Mouse (Mus musculus) embryo, embryonic 11.5 days (tissue): ENCODE data around the gene Gm28048.

Experiments used
- DNase-seq: peaks from one replicate; pipeline ENCODE4 v3.0.0-alpha.2; 2012; ENCODE audit warnings: low read depth, low spot score

Gene Gm28048

GRCm38 (mm10) chr11:22891876-22892275 lies 90.0 kb downstream of the Gm28048 start:
- no peak for DNase-seq

GRCm38 (mm10) chr11:22891242-22891641 lies 90.6 kb downstream of the Gm28048 start:
- DNase-seq: no peak

- DNase-seq: no peak
Measured at GRCm38 (mm10) chr11:22889224-22889623, 92.7 kb downstream of the Gm28048 start.

GRCm38 (mm10) chr11:22886991-22887390 lies 94.9 kb downstream of the Gm28048 start:
- DNase-seq: no peak

- DNase-seq: no peak
Measured at GRCm38 (mm10) chr11:22885350-22885749, 96.5 kb downstream of the Gm28048 start.

GRCm38 (mm10) chr11:22883676-22884075 lies 98.2 kb downstream of the Gm28048 start:
- DNase-seq: no peak

GRCm38 (mm10) chr11:22882926-22883325 lies 99.0 kb downstream of the Gm28048 start:
- no peak for DNase-seq

GRCm38 (mm10) chr11:22880383-22881172 lies 101.3 kb downstream of the Gm28048 start:
- DNase-seq: no peak

GRCm38 (mm10) chr11:22879645-22880044 lies 102.2 kb downstream of the Gm28048 start:
- no peak for DNase-seq

GRCm38 (mm10) chr11:22876680-22877330 lies 105.1 kb downstream of the Gm28048 start:
- DNase-seq: no peak

GRCm38 (mm10) chr11:22875279-22875678 lies 106.6 kb downstream of the Gm28048 start:
- DNase-seq: no peak

- no peak for DNase-seq
Measured at GRCm38 (mm10) chr11:22874747-22875146, 107.1 kb downstream of the Gm28048 start.

GRCm38 (mm10) chr11:22873383-22873782 lies 108.5 kb downstream of the Gm28048 start:
- DNase-seq: no peak

GRCm38 (mm10) chr11:22872307-22872680 lies 109.6 kb downstream of the Gm28048 start:
- no peak for DNase-seq

- no peak for DNase-seq
Measured at GRCm38 (mm10) chr11:22871628-22872306, 110.1 kb downstream of the Gm28048 start.

- DNase-seq: no peak
Measured at GRCm38 (mm10) chr11:22868582-22868981, 113.3 kb downstream of the Gm28048 start.

- DNase-seq: no peak
Measured at GRCm38 (mm10) chr11:22867691-22868090, 114.2 kb downstream of the Gm28048 start.

GRCm38 (mm10) chr11:22865635-22866246 lies 116.1 kb downstream of the Gm28048 start:
- no peak for DNase-seq

GRCm38 (mm10) chr11:22864305-22865060 lies 117.4 kb downstream of the Gm28048 start:
- no peak for DNase-seq

GRCm38 (mm10) chr11:22863581-22863980 lies 118.3 kb downstream of the Gm28048 start:
- no peak for DNase-seq

- no peak for DNase-seq
Measured at GRCm38 (mm10) chr11:22861315-22861714, 120.6 kb downstream of the Gm28048 start.
